In the genomic region with DNA sequence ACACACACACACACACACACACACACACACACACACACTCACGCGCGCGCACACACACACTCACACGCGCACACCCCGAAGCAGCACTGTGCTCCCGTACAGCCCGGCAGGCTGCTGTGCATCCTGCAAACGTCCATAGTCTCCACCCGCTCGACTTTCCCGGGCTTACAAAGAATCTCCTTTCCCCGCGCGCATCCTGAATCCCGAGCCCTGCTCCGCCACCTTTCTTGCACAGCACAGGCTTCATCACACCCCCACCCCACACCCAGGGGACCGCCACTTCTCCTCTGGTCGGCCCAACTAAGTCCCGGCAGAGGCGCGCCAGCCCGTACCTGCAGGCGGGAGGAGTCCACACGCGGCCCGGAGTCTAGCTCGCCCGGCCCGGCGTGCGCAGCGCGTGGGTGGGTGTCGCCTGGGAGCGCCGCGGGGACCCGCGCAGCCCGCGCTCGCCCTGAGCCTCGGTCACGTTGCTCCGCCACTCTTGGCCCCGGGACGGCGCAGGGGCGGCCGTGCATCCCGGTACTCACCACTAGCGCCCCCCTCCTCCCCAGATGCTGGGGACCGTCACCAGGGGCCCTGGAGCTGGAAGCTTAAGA, we compare ENCODE assay signal across 8 mouse cellular contexts.
A peak's percentile ranks its signal among the peaks of the same experiment; 100 is the strongest.
DNase-seq lines count a peak whose midpoint lies in the region; ATAC-seq and TF ChIP-seq lines count a peak whose summit lies in the region.

No protein-coding gene starts in this region.

- DNase-seq in thymus, adult 2 months: peak; percentile 1
- DNase-seq in thymus, postnatal 10 days (ENCODE audit: low spot score in 2 of 2): no peak
- peak; percentile 84 for DNase-seq in embryo, embryonic 10.5 days (ENCODE audit: low spot score)
- peak; percentile 46 for DNase-seq in gastrocnemius, postnatal 25 days

- H3K9ac ChIP-seq in intestine, embryonic 16.5 days (ENCODE audit: low read depth, low read length): peak overlapping the region; percentile 78
- peak overlapping the region; percentile 89 for H3K9ac ChIP-seq in limb, embryonic 13.5 days
- H3K9ac ChIP-seq in neural tube, embryonic 15.5 days (replicated peaks): peak overlapping the region; percentile 91

- H3K9me3 ChIP-seq in intestine, embryonic 16.5 days (ENCODE audit: control insufficient read depth, low read length): no peaks in the 10 kb centered on the region
- H3K9me3 ChIP-seq in limb, embryonic 13.5 days: no peaks in the 10 kb centered on the region
- H3K9me3 ChIP-seq in neural tube, embryonic 15.5 days (replicated peaks): no peaks in the 10 kb centered on the region

- ATAC-seq in intestine, embryonic 16.5 days: peak; percentile 87
- ATAC-seq in limb, embryonic 13.5 days (ENCODE audit: low FRiP score, low read depth): peak; percentile 86
- ATAC-seq in neural tube, embryonic 15.5 days (ENCODE audit: low FRiP score): peak; percentile 89
- no peak for ATAC-seq in monocyte, adult 5-6 weeks (replicated peaks; ENCODE audit: insufficient number of reproducible peaks, low FRiP score, low TSS enrichment, poor library complexity, severe bottlenecking)

- H3K27me3 ChIP-seq in thymus, adult 2 months (ENCODE audit: control insufficient read depth, insufficient read depth, low read length): no peaks in the 10 kb centered on the region; the same call in 1 of the 2 replicates
- no peaks in the 10 kb centered on the region for H3K27me3 ChIP-seq in intestine, embryonic 16.5 days (replicated peaks; ENCODE audit: control insufficient read depth, insufficient read depth, low read length)
- no peaks in the 10 kb centered on the region for H3K27me3 ChIP-seq in limb, embryonic 13.5 days
- no peaks in the 10 kb centered on the region for H3K27me3 ChIP-seq in neural tube, embryonic 15.5 days (replicated peaks)

- TF ChIP-seq CTCF in thymus, adult 2 months (IDR thresholded peaks at IDR 0.05; ENCODE audit: borderline replicate concordance, control insufficient read depth, extremely low read depth, insufficient read depth, low read length, poor library complexity): no peak

- 2% methylated on average over 55 of the region's 55 CpGs for WGBS in thymus, adult 2 months
- under 1% methylated on average over 55 of the region's 55 CpGs for WGBS in intestine, embryonic 16.5 days
- WGBS in limb, embryonic 13.5 days: under 1% methylated on average over 54 of the region's 55 CpGs
- WGBS in neural tube, embryonic 15.5 days: under 1% methylated on average over 55 of the region's 55 CpGs

- TF ChIP-seq POLR2A in thymus, adult 2 months (IDR thresholded peaks at IDR 0.05; ENCODE audit: control insufficient read depth, extremely low read depth, insufficient read depth, low read length, poor library complexity): no peak

- H3K27ac ChIP-seq in thymus, adult 2 months (ENCODE audit: control insufficient read depth, insufficient read depth, low read length): no peak overlapping the region
- peak overlapping the region; percentile 70 for H3K27ac ChIP-seq in intestine, embryonic 16.5 days (ENCODE audit: low read length)
- peak overlapping the region; percentile 99 for H3K27ac ChIP-seq in limb, embryonic 13.5 days
- peak overlapping the region; percentile 96 for H3K27ac ChIP-seq in neural tube, embryonic 15.5 days (replicated peaks)

- H3K4me2 ChIP-seq in intestine, embryonic 16.5 days (ENCODE audit: low read depth, low read length): peak overlapping the region; percentile 89
- peak overlapping the region; percentile 76 for H3K4me2 ChIP-seq in limb, embryonic 13.5 days (replicated peaks)
- peak overlapping the region; percentile 92 for H3K4me2 ChIP-seq in neural tube, embryonic 15.5 days

- no peaks in the 10 kb centered on the region for H3K36me3 ChIP-seq in thymus, adult 2 months (ENCODE audit: control insufficient read depth, insufficient read depth, low read length)
- H3K36me3 ChIP-seq in intestine, embryonic 16.5 days (ENCODE audit: control insufficient read depth, insufficient read depth, low read length): no peaks in the 10 kb centered on the region
- no peaks in the 10 kb centered on the region for H3K36me3 ChIP-seq in limb, embryonic 13.5 days
- H3K36me3 ChIP-seq in neural tube, embryonic 15.5 days: no peaks in the 10 kb centered on the region

- H3K4me1 ChIP-seq in thymus, adult 2 months (replicated peaks; ENCODE audit: control insufficient read depth, insufficient read depth, low read length): no peaks in the 10 kb centered on the region
- no peaks in the 10 kb centered on the region for H3K4me1 ChIP-seq in intestine, embryonic 16.5 days (ENCODE audit: control insufficient read depth, insufficient read depth, low read length)
- H3K4me1 ChIP-seq in limb, embryonic 13.5 days: peaks cover 20% of the 10 kb centered on the region
- H3K4me1 ChIP-seq in neural tube, embryonic 15.5 days: peaks cover 7% of the 10 kb centered on the region

- peak overlapping the region; percentile 27 for H3K4me3 ChIP-seq in thymus, adult 2 months (ENCODE audit: control insufficient read depth, insufficient read depth, low read length)
- H3K4me3 ChIP-seq in intestine, embryonic 16.5 days (ENCODE audit: low read length): peak overlapping the region; percentile 72
- peak overlapping the region; percentile 77 for H3K4me3 ChIP-seq in limb, embryonic 13.5 days
- peak overlapping the region; percentile 85 for H3K4me3 ChIP-seq in neural tube, embryonic 15.5 days (replicated peaks)

Comparison
In these comparisons a context has a peak if more than half of its experiments do, and no peak if none do; other contexts are left out.
1. DNase-seq: peak in thymus, adult 2 months (single experiment), embryo, embryonic 10.5 days (single experiment) and gastrocnemius, postnatal 25 days (single experiment); none in thymus, postnatal 10 days (0 of 2).
2. H3K4me3 ChIP-seq: peak in every context shown above with its lines; median percentile 85 in neural tube, embryonic 15.5 days; 77 in limb, embryonic 13.5 days; 72 in intestine, embryonic 16.5 days; 27 in thymus, adult 2 months.
3. Peak in every context shown above with its lines, with median percentiles within 50 percentile points of each other: H3K4me2 ChIP-seq and H3K9ac ChIP-seq.